Mouse (Mus musculus): ENCODE measurements around the gene Eif2ak1.

Eif2ak1 gene

DNA sequence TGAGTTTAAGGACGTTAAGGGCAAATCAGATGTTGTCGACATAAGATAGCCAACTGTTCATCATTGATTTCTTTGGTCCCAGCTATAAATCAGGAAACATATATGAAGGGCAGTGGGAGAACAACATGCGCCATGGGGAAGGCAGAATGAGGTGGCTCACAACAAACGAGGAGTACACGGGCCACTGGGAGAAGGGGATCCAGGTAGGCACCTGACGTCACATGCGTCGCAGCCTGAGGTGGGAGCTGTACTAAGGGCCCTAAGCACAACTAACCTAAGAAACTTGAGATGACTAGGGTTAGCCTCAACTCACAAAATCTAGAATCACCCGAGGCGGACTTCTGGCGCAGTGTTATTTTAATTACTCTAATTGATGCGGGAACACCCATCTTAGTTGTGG is 130.8 kb downstream of the Eif2ak1 start:
- DNase-seq (ENCODE audit: low spot score in 2 of 2) = no peak

DNA sequence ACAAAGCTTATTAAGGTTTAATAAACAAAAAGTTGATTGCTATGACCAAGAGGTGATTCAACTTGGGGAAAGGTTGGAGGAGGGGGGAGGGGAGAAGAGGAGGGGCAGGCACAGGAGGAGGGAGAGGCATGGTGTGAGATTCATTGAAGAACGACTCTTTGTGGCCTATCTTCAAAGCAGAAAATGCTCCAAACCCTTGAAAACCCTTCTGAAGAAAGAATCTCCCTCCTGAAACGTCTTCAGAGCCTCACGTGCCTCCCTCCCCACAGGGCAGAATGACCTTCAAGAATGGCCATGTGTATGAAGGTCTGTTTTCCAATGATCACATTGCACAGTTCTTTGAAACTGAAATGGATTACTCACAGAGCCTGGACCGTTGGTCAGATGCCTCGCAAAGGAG is 132.4 kb downstream of the Eif2ak1 start:
- no peak for DNase-seq (ENCODE audit: low spot score in 2 of 2)
